Mouse (Mus musculus) skeletal muscle tissue, adult 2 months (tissue): Measurements from ENCODE around the gene Smim14.
"Not testable (repeated sequence)": the region's sequence is repeated elsewhere in the genome, so short reads cannot be mapped to it uniquely, and the experiment has no call there.

Experiments
- DNase-seq: peaks from one replicate; pipeline ENCODE4 v3.0.0-alpha.2; 2012; ENCODE audit warnings: low read depth, low spot score

Smim14 gene

GRCm38 (mm10) chr5:65536751-65537419 is at the start of gene Smim14, which contains the start of gene Ube2k:
Smim14 (minus strand) TSS chr5:65537184.
Ube2k (plus strand) TSS chr5:65537233.
- peak; percentile 91 for DNase-seq

- no peak for DNase-seq
Measured at GRCm38 (mm10) chr5:65586291-65586690, 49.3 kb upstream of the Smim14 start.

GRCm38 (mm10) chr5:65578545-65578944 is 41.6 kb upstream of the Smim14 start:
- no peak for DNase-seq

GRCm38 (mm10) chr5:65575896-65576295 is 38.9 kb upstream of the Smim14 start:
- peak; percentile 13 for DNase-seq

GRCm38 (mm10) chr5:65574876-65575275 is 37.9 kb upstream of the Smim14 start:
- DNase-seq, result no peak

- no peak for DNase-seq
Measured at GRCm38 (mm10) chr5:65565486-65565885, 28.5 kb upstream of the Smim14 start.

- DNase-seq, result no peak
Measured at GRCm38 (mm10) chr5:65561125-65561893, 24.3 kb upstream of the Smim14 start.

GRCm38 (mm10) chr5:65557109-65557508 is 20.1 kb upstream of the Smim14 start:
- DNase-seq, result no peak

GRCm38 (mm10) chr5:65549677-65550076 is 12.7 kb upstream of the Smim14 start:
- DNase-seq, result peak; percentile 25

GRCm38 (mm10) chr5:65544616-65545015 is 7.6 kb upstream of the Smim14 start:
- DNase-seq, result no peak

- no peak for DNase-seq
Measured at GRCm38 (mm10) chr5:65543491-65543890, 6.5 kb upstream of the Smim14 start.

- no peak for DNase-seq
Measured at GRCm38 (mm10) chr5:65541889-65542288, 4.9 kb upstream of the Smim14 start.

- DNase-seq, result no peak
Measured at GRCm38 (mm10) chr5:65539786-65540185, 2.8 kb upstream of the Smim14 start.

GRCm38 (mm10) chr5:65538829-65539228 is 1.8 kb upstream of the Smim14 start:
- DNase-seq, result no peak

GRCm38 (mm10) chr5:65538121-65538520 is 1.1 kb upstream of the Smim14 start:
- no peak for DNase-seq

- peak; percentile 41 for DNase-seq
Measured at GRCm38 (mm10) chr5:65537420-65538071, 562 bp upstream of the Smim14 start.

- not testable (repeated sequence) for DNase-seq
Measured at GRCm38 (mm10) chr5:65536068-65536465, 917 bp downstream of the Smim14 start.

- peak; percentile 34 for DNase-seq
Measured at GRCm38 (mm10) chr5:65535457-65536067, 1.4 kb downstream of the Smim14 start.

- DNase-seq, result no peak
Measured at GRCm38 (mm10) chr5:65534496-65534895, 2.5 kb downstream of the Smim14 start.

GRCm38 (mm10) chr5:65531283-65531682 is 5.7 kb downstream of the Smim14 start:
- DNase-seq, result no peak

GRCm38 (mm10) chr5:65525674-65526443 is 11.1 kb downstream of the Smim14 start:
- DNase-seq, result no peak
